Mouse (Mus musculus) stomach, embryonic 16.5 days (tissue): ENCODE measurements around the gene Lenep. TPM values are rescaled to one million over a fixed set of nuclear protein-coding genes. Genes with fewer than 3 reads are reported as not detected.

Experiments used
- ATAC-seq: fragments of 200-750 bp; cut with Nextera tagmentation; 2 replicates; pipeline ENCODE4 v1.8.0; 2017; ENCODE audit warnings: moderate number of reproducible peaks, moderate TSS enrichment; ENCODE audit not compliant: insufficient read depth, low FRiP score
- H3K27ac ChIP-seq: fragments of 300-500 bp; sonication (generic); 2 replicates; pipeline ENCODE4 v1.5.1; 2014; ENCODE audit warnings: low read length
- H3K27me3 ChIP-seq: fragments of 300-500 bp; sonication (generic); 2 replicates; pipeline ENCODE4 v1.6.1; 2014; ENCODE audit warnings: low read length, control low read depth, mixed read lengths; ENCODE audit not compliant: control insufficient read depth, insufficient read depth
- H3K36me3 ChIP-seq: fragments of 300-500 bp; sonication (generic); 2 replicates; pipeline ENCODE4 v1.6.1; 2014; ENCODE audit warnings: low read length; ENCODE audit not compliant: control insufficient read depth, insufficient read depth
- H3K4me1 ChIP-seq: fragments of 300-500 bp; sonication (generic); 2 replicates; pipeline ENCODE4 v1.6.1; 2014; ENCODE audit warnings: low read length, control low read depth, mixed read lengths; ENCODE audit not compliant: control insufficient read depth, insufficient read depth
- H3K4me2 ChIP-seq: fragments of 300-500 bp; sonication (generic); 2 replicates; pipeline ENCODE4 v1.6.1; 2014; ENCODE audit warnings: low read depth, low read length, mixed read lengths
- H3K4me3 ChIP-seq: fragments of 300-500 bp; sonication (generic); replicated peaks from 2 replicates; pipeline ENCODE4 v1.5.1; 2014; ENCODE audit warnings: mild to moderate bottlenecking, low read length
- H3K9ac ChIP-seq: fragments of 300-500 bp; sonication (generic); 2 replicates; pipeline ENCODE4 v1.6.1; 2014; ENCODE audit warnings: low read length
- H3K9me3 ChIP-seq: fragments of 300-500 bp; sonication (generic); replicated peaks from 2 replicates; pipeline ENCODE4 v1.6.1; 2016; ENCODE audit warnings: low read length, control low read depth; ENCODE audit not compliant: control insufficient read depth
- WGBS: fragments of 180-500 bp; shearing (Covaris S2); extraction: QIAGEN DNeasy Blood & Tissue Kit; methylation state at CpG from one replicate; pipeline ENCODE4 v1.1.7; 2014; 5-methylcytosine and 5-hydroxymethylcytosine counted together
- polyA plus RNA-seq: library from polyadenylated mRNA; unstranded; fragments of >200 nt; fragmentation: Nextera tagmentation; extraction: Ambion mirVana; gene quantifications from 2 replicates; pipeline ENCODE4 v1.2.1, GENCODE M21; 2015

Lenep gene
- polyA plus RNA-seq, 1 experiment from 2014 or later = not detected

- Histone ChIP-seq H3K27ac (peak overlapping the region; percentile 86), H3K4me2 (peak overlapping the region; percentile 70), H3K4me1 (peaks cover 17% of the 10 kb centered on the region), H3K4me3 (peak overlapping the region; percentile 56), H3K9ac (peak overlapping the region; percentile 80), H3K9me3 (no peaks in the 10 kb centered on the region), H3K27me3 (no peaks in the 10 kb centered on the region), H3K36me3 (peaks cover 11% of the 10 kb centered on the region; the same call in 1 of the 2 replicates)
- 1% methylated on average over 27 of the region's 29 CpGs for WGBS
- ATAC-seq = peak; percentile 93
Observed at GRCm38 (mm10) chr3:89378394-89379067, 24.1 kb downstream of the Lenep start.

GRCm38 (mm10) chr3:89377831-89378230, 24.8 kb downstream of the Lenep start:
- peak overlapping the region; percentile 56; the same call in 1 of the 2 replicates for H3K4me3 ChIP-seq
- 69% methylated on average over 4 of the region's 4 CpGs for WGBS
- ATAC-seq = no peak; the same call in 1 of the 2 replicates

GRCm38 (mm10) chr3:89373581-89374231, 28.9 kb downstream of the Lenep start:
- Histone ChIP-seq H3K4me2 (no peak overlapping the region), H3K27me3 (no peaks in the 10 kb centered on the region), H3K9me3 (no peaks in the 10 kb centered on the region), H3K4me1 (peaks cover 11% of the 10 kb centered on the region), H3K27ac (peak overlapping the region; percentile 23; the same call in 1 of the 2 replicates), H3K9ac (no peak overlapping the region), H3K36me3 (no peaks in the 10 kb centered on the region), H3K4me3 (no peak overlapping the region)
- 43% methylated on average over 5 of the region's 5 CpGs for WGBS
- ATAC-seq = no peak

More at GRCm38 (mm10) chr3:89377831-89378230, 24.8 kb downstream of the Lenep start:
- H3K36me3 ChIP-seq = peaks cover 11% of the 10 kb centered on the region; the same call in 1 of the 2 replicates
- peaks cover 17% of the 10 kb centered on the region for H3K4me1 ChIP-seq
- H3K9me3 ChIP-seq = no peaks in the 10 kb centered on the region
- H3K27me3 ChIP-seq = no peaks in the 10 kb centered on the region
- peak overlapping the region; percentile 80 for H3K9ac ChIP-seq
- H3K27ac ChIP-seq = peak overlapping the region; percentile 86; the same call in 1 of the 2 replicates
- H3K4me2 ChIP-seq = peak overlapping the region; percentile 70

GRCm38 (mm10) chr3:89367338-89367737, 35.3 kb downstream of the Lenep start:
- no peak overlapping the region for H3K9ac ChIP-seq
- no peaks in the 10 kb centered on the region for H3K9me3 ChIP-seq
- H3K4me2 ChIP-seq = no peak overlapping the region
- H3K4me3 ChIP-seq = no peak overlapping the region
- H3K4me1 ChIP-seq = 0 out of 2 replicates have a peak, but pooled peaks cover 4% of the 10 kb centered on the region
- no peaks in the 10 kb centered on the region for H3K27me3 ChIP-seq
- no peaks in the 10 kb centered on the region for H3K36me3 ChIP-seq
- WGBS = 53% methylated on average over 11 of the region's 11 CpGs
- no peak overlapping the region for H3K27ac ChIP-seq
- no peak for ATAC-seq

- Histone ChIP-seq H3K4me2 (no peak overlapping the region), H3K9me3 (no peaks in the 10 kb centered on the region), H3K4me1 (0 out of 2 replicates have a peak, but pooled peaks cover 4% of the 10 kb centered on the region), H3K27ac (no peak overlapping the region), H3K9ac (peak overlapping the region; percentile 55), H3K4me3 (no peak overlapping the region), H3K27me3 (no peaks in the 10 kb centered on the region), H3K36me3 (no peaks in the 10 kb centered on the region)
- ATAC-seq = 0 out of 2 replicates have a peak, but pooled peaks have one; percentile 19
- 55% methylated on average over 20 of the region's 20 CpGs for WGBS
Observed at GRCm38 (mm10) chr3:89365486-89366414, 36.8 kb downstream of the Lenep start.

- no peak for ATAC-seq
- 0 out of 2 replicates have a peak, but pooled peaks cover 4% of the 10 kb centered on the region for H3K4me1 ChIP-seq
- WGBS = 87% methylated on average over 11 of the region's 11 CpGs
- H3K4me2 ChIP-seq = no peak within 1 kb of the TSS
- no peaks in the 10 kb centered on the region for H3K9me3 ChIP-seq
- peak within 1 kb of the TSS; percentile 55 for H3K9ac ChIP-seq
- H3K4me3 ChIP-seq = no peak within 1 kb of the TSS
- H3K36me3 ChIP-seq = no peaks in the 10 kb centered on the region
- no peaks in the 10 kb centered on the region for H3K27me3 ChIP-seq
- H3K27ac ChIP-seq = no peak within 1 kb of the TSS
Observed at GRCm38 (mm10) chr3:89365153-89365485, 37.5 kb downstream of the Lenep start, which contains the start of gene Dcst1. Gene Dcst1 (minus strand): TSS chr3:89365253.

GRCm38 (mm10) chr3:89364631-89365030, 38.0 kb downstream of the Lenep start:
- no peak overlapping the region for H3K9ac ChIP-seq
- H3K27me3 ChIP-seq = no peaks in the 10 kb centered on the region
- H3K4me3 ChIP-seq = no peak overlapping the region
- no peak overlapping the region for H3K27ac ChIP-seq
- H3K36me3 ChIP-seq = no peaks in the 10 kb centered on the region
- H3K9me3 ChIP-seq = no peaks in the 10 kb centered on the region
- 68% methylated on average over 8 of the region's 8 CpGs for WGBS
- no peak overlapping the region for H3K4me2 ChIP-seq
- ATAC-seq = no peak
- H3K4me1 ChIP-seq = peaks cover 7% of the 10 kb centered on the region; the same call in 1 of the 2 replicates

GRCm38 (mm10) chr3:89361675-89362074, 40.9 kb downstream of the Lenep start, which contains the start of gene Dcst2:
Gene Dcst2 (plus strand): TSS chr3:89361975.
- no peak within 1 kb of the TSS for H3K4me2 ChIP-seq
- no peaks in the 10 kb centered on the region for H3K9me3 ChIP-seq
- no peak within 1 kb of the TSS for H3K27ac ChIP-seq
- H3K9ac ChIP-seq = no peak within 1 kb of the TSS
- H3K36me3 ChIP-seq = no peaks in the 10 kb centered on the region
- H3K4me1 ChIP-seq = peaks cover 10% of the 10 kb centered on the region; the same call in 1 of the 2 replicates
- no peak for ATAC-seq
- H3K27me3 ChIP-seq = no peaks in the 10 kb centered on the region
- 86% methylated on average over 7 of the region's 7 CpGs for WGBS
- no peak within 1 kb of the TSS for H3K4me3 ChIP-seq
